Mouse (Mus musculus): ENCODE measurements around the gene Pex14.

DNA sequence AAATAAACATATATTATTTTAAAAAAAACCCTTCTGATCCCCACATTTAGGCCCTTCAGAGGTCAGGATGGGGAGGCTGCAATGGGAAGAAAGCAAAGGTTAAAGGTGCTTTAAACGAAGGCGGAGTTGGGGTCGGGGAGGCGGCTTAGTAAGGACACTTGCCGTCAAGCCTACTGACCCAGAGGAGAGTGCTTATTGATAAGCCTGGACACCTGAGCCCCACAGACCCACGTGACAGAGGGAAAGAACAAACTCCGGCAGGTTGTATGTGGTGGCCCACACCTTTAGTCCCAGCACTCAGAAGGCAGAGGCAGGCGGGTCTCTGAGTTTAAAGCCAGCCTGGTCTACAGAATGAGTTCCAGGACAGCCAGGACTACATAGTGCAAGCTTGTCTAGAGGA, 19.6 kb downstream of the Pex14 start:
- TF ChIP-seq MYOG (IDR thresholded peaks at IDR 0.05; ENCODE audit: control insufficient read depth in 1 of 3, insufficient read depth in 1 of 3, insufficient read length in 2 of 3, low read depth in 2 of 3) = no peak
- TF ChIP-seq POLR2A (IDR thresholded peaks at IDR 0.05; ENCODE audit: insufficient read length, low read depth) = no peak
- no peak for TF ChIP-seq TCF3 (IDR thresholded peaks at IDR 0.05; ENCODE audit: insufficient read length, low read depth)
